Mouse (Mus musculus) heart, adult 2 months (tissue): Measurements from ENCODE around the gene Ifrd2.

Experiments
- CTCF ChIP-seq: fragments of 200-600 bp; IDR thresholded peaks from 2 replicates; pipeline ENCODE4 v1.8.1; 2022; ENCODE audit warnings: antibody characterized with exemption, mild to moderate bottlenecking, moderate library complexity
- EP300 ChIP-seq: fragments of 200-500 bp; IDR thresholded peaks from 2 replicates; pipeline ENCODE4 v1.6.1; 2011; ENCODE audit warnings: low read depth, low read length, control low read depth; ENCODE audit not compliant: insufficient read depth
- POLR2A ChIP-seq: fragments of 200-500 bp; IDR thresholded peaks from 2 replicates; pipeline ENCODE4 v1.6.1; 2011; ENCODE audit warnings: mild to moderate bottlenecking, low read depth, low read length, control low read depth; ENCODE audit not compliant: insufficient read depth

DNA sequence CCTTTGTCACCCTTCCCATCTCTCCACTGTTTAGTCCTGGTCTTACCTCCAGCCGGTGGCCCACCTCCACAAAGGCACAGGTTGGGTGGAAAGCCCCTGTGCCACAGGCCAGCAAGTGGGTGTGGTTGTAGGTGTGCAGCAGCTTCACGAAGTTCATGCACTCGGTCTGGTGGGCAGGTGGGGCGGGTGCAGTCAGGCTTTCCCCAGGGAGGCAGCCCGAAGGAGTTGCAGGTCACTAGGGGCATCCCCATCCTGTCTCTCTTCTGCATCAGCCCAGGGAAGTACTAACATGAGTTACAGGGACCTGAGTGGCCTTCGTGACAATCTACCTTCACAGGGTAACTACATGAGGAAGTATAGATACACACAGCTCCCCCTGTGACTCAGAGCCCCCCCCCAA is 15.8 kb downstream of the Ifrd2 start:
- TF ChIP-seq CTCF (no peak), POLR2A (no peak), EP300 (no peak)
